Mouse (Mus musculus): ENCODE measurements around the gene Thsd7b.
"Not testable (repeated sequence)": the region's sequence is repeated elsewhere in the genome, so short reads cannot be mapped to it uniquely, and the experiment has no call there.

The Thsd7b gene

GRCm38 (mm10) chr1:129837324-129837723 lies 564.2 kb downstream of the Thsd7b start:
- in situ Hi-C loops (cut with MboI, MseI), result no loop called here

GRCm38 (mm10) chr1:129837776-129838175 lies 564.7 kb downstream of the Thsd7b start:
- in situ Hi-C loops (cut with MboI, MseI), result no loop called here

GRCm38 (mm10) chr1:129838486-129838885 lies 565.4 kb downstream of the Thsd7b start:
- in situ Hi-C loops (cut with MboI, MseI), result no loop called here

- in situ Hi-C loops (cut with MboI, MseI), result no loop called here
Measured at GRCm38 (mm10) chr1:129843416-129843815, 570.3 kb downstream of the Thsd7b start.

GRCm38 (mm10) chr1:129850007-129850564 lies 577.0 kb downstream of the Thsd7b start:
- in situ Hi-C loops (cut with MboI, MseI), result no loop called here

- in situ Hi-C loops (cut with MboI, MseI), result no loop called here
Measured at GRCm38 (mm10) chr1:129867714-129868113, 594.6 kb downstream of the Thsd7b start.

- in situ Hi-C loops (cut with MboI, MseI), result no loop called here
Measured at GRCm38 (mm10) chr1:129874355-129874754, 601.3 kb downstream of the Thsd7b start.

GRCm38 (mm10) chr1:129887861-129888260 lies 614.8 kb downstream of the Thsd7b start:
- in situ Hi-C loops (cut with MboI, MseI), result no loop called here

GRCm38 (mm10) chr1:129898121-129898520 lies 625.0 kb downstream of the Thsd7b start:
- in situ Hi-C loops (cut with MboI, MseI), result loop anchor here in 1 of 2 experiments (10.0 kb wide), 1 partner anchor 767 kb away; the partner anchor contains the start of gene C4bp

GRCm38 (mm10) chr1:129915484-129915883 lies 642.4 kb downstream of the Thsd7b start:
- in situ Hi-C loops (cut with MboI, MseI), result no loop called here

GRCm38 (mm10) chr1:129917568-129917967 lies 644.5 kb downstream of the Thsd7b start:
- in situ Hi-C loops (cut with MboI, MseI), result no loop called here

GRCm38 (mm10) chr1:129919385-129919784 lies 646.3 kb downstream of the Thsd7b start:
- in situ Hi-C loops (cut with MboI, MseI), result no loop called here

- in situ Hi-C loops (cut with MboI, MseI), result no loop called here
Measured at GRCm38 (mm10) chr1:129931003-129931402, 657.9 kb downstream of the Thsd7b start.

GRCm38 (mm10) chr1:129943116-129943515 lies 670.0 kb downstream of the Thsd7b start:
- in situ Hi-C loops (cut with MboI, MseI), result no loop called here

- in situ Hi-C loops (cut with MboI, MseI), result no loop called here
Measured at GRCm38 (mm10) chr1:129947026-129947425, 673.9 kb downstream of the Thsd7b start.

GRCm38 (mm10) chr1:129955478-129955877 lies 682.4 kb downstream of the Thsd7b start:
- in situ Hi-C loops (cut with MboI, MseI), result no loop called here

GRCm38 (mm10) chr1:129956625-129957024 lies 683.5 kb downstream of the Thsd7b start:
- in situ Hi-C loops (cut with MboI, MseI), result no loop called here

GRCm38 (mm10) chr1:129959352-129959751 lies 686.2 kb downstream of the Thsd7b start:
- in situ Hi-C loops (cut with MboI, MseI), result not testable (repeated sequence)

- in situ Hi-C loops (cut with MboI, MseI), result no loop called here
Measured at GRCm38 (mm10) chr1:129963166-129963565, 690.1 kb downstream of the Thsd7b start.

- in situ Hi-C loops (cut with MboI, MseI), result not testable (repeated sequence)
Measured at GRCm38 (mm10) chr1:129989247-129989646, 716.1 kb downstream of the Thsd7b start.

GRCm38 (mm10) chr1:129990821-129991220 lies 717.7 kb downstream of the Thsd7b start:
- in situ Hi-C loops (cut with MboI, MseI), result no loop called here

GRCm38 (mm10) chr1:130055012-130055411 lies 781.9 kb downstream of the Thsd7b start:
- in situ Hi-C loops (cut with MboI, MseI), result no loop called here

GRCm38 (mm10) chr1:130062105-130062504 lies 789.0 kb downstream of the Thsd7b start:
- in situ Hi-C loops (cut with MboI, MseI), result no loop called here
